Mouse (Mus musculus): ENCODE data around the gene Pde8b. TPM values are rescaled to one million over a fixed set of nuclear protein-coding genes. Genes with fewer than 3 reads are reported as not detected.

Pde8b gene
- polyA plus RNA-seq (2015; fragmentation: Nextera tagmentation; extraction: Ambion mirVana): 0.42 and 0.75 TPM in 2 replicates

GRCm38 (mm10) chr13:95249511-95250456, at the start of gene Pde8b:
Pde8b (minus strand) TSS chr13:95250336.

DNA sequence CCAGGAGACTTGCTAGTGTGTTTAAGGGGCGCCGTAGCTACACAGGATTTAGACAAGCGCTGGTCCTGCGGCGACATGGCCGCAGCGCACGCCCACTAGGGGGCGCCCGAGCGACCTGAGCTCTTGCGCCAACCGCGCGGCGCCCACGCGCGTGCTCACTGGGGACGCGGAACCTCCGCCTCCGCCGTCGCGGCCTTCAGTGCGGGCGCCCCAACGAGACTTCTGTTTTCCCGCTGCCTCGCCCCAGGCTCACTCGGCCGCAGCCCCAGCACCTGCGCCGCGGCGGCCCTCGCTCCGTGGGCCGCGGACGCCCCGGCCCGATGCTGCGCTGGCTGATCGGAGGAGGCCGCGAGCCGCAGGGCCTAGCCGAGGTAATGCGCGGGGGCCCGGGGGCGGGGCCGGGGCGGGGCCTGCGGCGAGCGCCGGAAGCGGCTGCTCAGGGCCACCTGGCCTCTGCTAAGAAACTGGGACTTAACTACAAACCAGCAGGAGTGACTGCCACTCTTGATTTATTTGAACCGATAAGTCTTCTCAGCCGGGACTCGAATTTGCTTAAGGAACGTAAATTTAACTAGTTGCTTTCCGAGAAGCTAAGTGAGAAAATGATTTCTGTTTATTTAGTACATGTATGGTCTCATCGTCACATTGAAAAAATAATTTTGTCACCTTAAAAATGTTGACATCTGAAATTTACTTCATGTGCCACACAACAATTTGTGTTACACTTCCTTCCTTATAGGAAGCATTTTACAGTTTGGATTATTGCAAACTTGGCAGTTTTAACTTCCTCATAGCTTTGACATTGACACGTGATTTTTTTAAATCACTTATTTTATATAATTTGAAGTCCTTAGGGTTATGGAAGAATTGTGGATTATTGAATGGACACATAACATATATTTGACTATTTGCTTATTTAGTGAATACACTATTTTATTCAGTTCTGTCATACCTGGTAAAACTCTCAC, 273.6 kb downstream of the Pde8b start, which contains the start of gene Wdr41:
TSS of gene Wdr41 (plus strand) at position 126 of the 968 bp plus-strand sequence.

Other genes with a start within 250 kb of the Pde8b start
- 10.6 and 14.7 TPM in 2 replicates for gene Zbed3, start 73.3 kb upstream of the Pde8b start, polyA plus RNA-seq (2015; fragmentation: Nextera tagmentation; extraction: Ambion mirVana)
- 23.9 and 25.3 TPM in 2 replicates for gene Aggf1, start 125.0 kb upstream of the Pde8b start, polyA plus RNA-seq (2015; fragmentation: Nextera tagmentation; extraction: Ambion mirVana)
- gene Crhbp, start 194.6 kb upstream of the Pde8b start, polyA plus RNA-seq (2015; fragmentation: Nextera tagmentation; extraction: Ambion mirVana): 0.22 TPM in 1 of 2 replicates, not detected in the other
- gene S100z, start 228.4 kb upstream of the Pde8b start, polyA plus RNA-seq (2015; fragmentation: Nextera tagmentation; extraction: Ambion mirVana): not detected in 2 replicates